Mouse (Mus musculus) heart, embryonic 14.5 days (tissue): Measurements from ENCODE around the gene Zfp821. TPM values are rescaled to one million over a fixed set of nuclear protein-coding genes. Genes with fewer than 3 reads are reported as not detected.

Experiments
- ATAC-seq: fragments of 200-750 bp; cut with Nextera tagmentation; 2 replicates; pipeline ENCODE4 v1.8.0; 2017; ENCODE audit warnings: low read depth, moderate TSS enrichment; ENCODE audit not compliant: insufficient number of reproducible peaks, insufficient read depth, low FRiP score
- H3K27ac ChIP-seq, 2 experiments: fragments of 200-500 bp in 1 of 2; fragments of 300-500 bp in 1 of 2; sonication (generic) in 1 of 2; replicated peaks in 1 of 2; 2 replicates each; pipeline ENCODE4 v1.5.1; 2012 to 2014; ENCODE audit warnings: low read depth in 2 of 2, low read length in 2 of 2, control low read depth in 1 of 2, mild to moderate bottlenecking in 1 of 2, mixed read lengths in 1 of 2; ENCODE audit not compliant: control insufficient read depth in 1 of 2, insufficient read depth in 1 of 2
- H3K27me3 ChIP-seq: fragments of 300-500 bp; sonication (generic); 2 replicates; pipeline ENCODE4 v1.6.1; 2014; ENCODE audit warnings: mild to moderate bottlenecking, low read length, control low read depth; ENCODE audit not compliant: control insufficient read depth, insufficient read depth
- H3K36me3 ChIP-seq: fragments of 300-500 bp; sonication (generic); 2 replicates; pipeline ENCODE4 v1.6.1; 2014; ENCODE audit warnings: mild to moderate bottlenecking, control low read depth, low read length, mixed read lengths; ENCODE audit not compliant: control insufficient read depth, insufficient read depth
- H3K4me1 ChIP-seq, 2 experiments: fragments of 200-500 bp in 1 of 2; fragments of 300-500 bp in 1 of 2; sonication (generic) in 1 of 2; 2 replicates each; pipeline ENCODE4 v1.6.1; 2012 to 2014; ENCODE audit warnings: low read length in 2 of 2, control low read depth in 1 of 2, mixed read lengths in 1 of 2; ENCODE audit not compliant: control insufficient read depth in 2 of 2, insufficient read depth in 2 of 2
- H3K4me2 ChIP-seq: fragments of 300-500 bp; sonication (generic); 2 replicates; pipeline ENCODE4 v1.6.1; 2014; ENCODE audit warnings: mild to moderate bottlenecking, low read length
- H3K4me3 ChIP-seq, 2 experiments: fragments of 200-500 bp in 1 of 2; fragments of 300-500 bp in 1 of 2; sonication (generic) in 1 of 2; 2 replicates each; pipeline ENCODE4 v1.5.1; 2012 to 2014; ENCODE audit warnings: low read length in 2 of 2, mild to moderate bottlenecking in 2 of 2, control low read depth in 1 of 2, low read depth in 1 of 2, moderate library complexity in 1 of 2; ENCODE audit not compliant: control insufficient read depth in 1 of 2, insufficient read depth in 1 of 2
- H3K9ac ChIP-seq: fragments of 300-500 bp; sonication (generic); 2 replicates; pipeline ENCODE4 v1.6.1; 2014; ENCODE audit warnings: mild to moderate bottlenecking, low read length
- H3K9me3 ChIP-seq: fragments of 300-500 bp; sonication (generic); 2 replicates; pipeline ENCODE4 v1.6.1; 2016; ENCODE audit warnings: low read length, control low read depth; ENCODE audit not compliant: control insufficient read depth
- WGBS: fragments of 180-500 bp; shearing (Covaris S2); extraction: QIAGEN DNeasy Blood & Tissue Kit; methylation state at CpG from one replicate; pipeline ENCODE4 v1.1.7; 2014; 5-methylcytosine and 5-hydroxymethylcytosine counted together
- polyA plus RNA-seq: library from polyadenylated mRNA; unstranded; fragments of >200 nt; fragmentation: Nextera tagmentation; extraction: Ambion mirVana; gene quantifications from 2 replicates; pipeline ENCODE4 v1.2.1, GENCODE M21; 2014

Zfp821 gene
- polyA plus RNA-seq, 1 experiment from 2014 or later: 23.1 TPM

DNA sequence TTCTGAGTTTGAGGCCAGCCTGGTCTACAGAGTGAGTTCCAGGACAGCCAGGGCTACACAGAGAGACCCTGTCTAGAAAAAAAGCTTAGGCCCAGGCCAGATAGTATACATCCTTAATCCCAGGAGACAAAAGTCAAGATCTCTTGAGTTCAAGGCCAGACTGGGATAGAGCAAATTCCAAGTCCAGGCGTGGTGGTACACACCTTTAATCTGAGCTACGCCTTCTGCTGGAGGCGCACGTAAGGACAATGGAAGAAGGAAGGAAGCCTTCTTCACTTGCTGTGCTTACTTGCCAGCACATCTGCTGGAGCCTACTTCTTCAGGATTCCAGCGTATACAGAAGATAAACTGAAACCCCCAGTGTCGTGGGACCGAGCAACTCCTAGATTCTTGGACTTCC lies 54.1 kb downstream of the Zfp821 start:
- H3K4me1 ChIP-seq: no peaks in the 10 kb centered on the region
- no peak overlapping the region for H3K27ac ChIP-seq
- no peak for ATAC-seq
- H3K36me3 ChIP-seq: no peaks in the 10 kb centered on the region
- H3K4me2 ChIP-seq: no peak overlapping the region
- 0 out of 2 replicates have a peak, but pooled peaks cover 5% of the 10 kb centered on the region for H3K9me3 ChIP-seq
- H3K4me3 ChIP-seq: no peak overlapping the region
- no peak overlapping the region for H3K9ac ChIP-seq
- no peaks in the 10 kb centered on the region for H3K27me3 ChIP-seq
- 89% methylated on average over 7 of the region's 7 CpGs for WGBS

DNA sequence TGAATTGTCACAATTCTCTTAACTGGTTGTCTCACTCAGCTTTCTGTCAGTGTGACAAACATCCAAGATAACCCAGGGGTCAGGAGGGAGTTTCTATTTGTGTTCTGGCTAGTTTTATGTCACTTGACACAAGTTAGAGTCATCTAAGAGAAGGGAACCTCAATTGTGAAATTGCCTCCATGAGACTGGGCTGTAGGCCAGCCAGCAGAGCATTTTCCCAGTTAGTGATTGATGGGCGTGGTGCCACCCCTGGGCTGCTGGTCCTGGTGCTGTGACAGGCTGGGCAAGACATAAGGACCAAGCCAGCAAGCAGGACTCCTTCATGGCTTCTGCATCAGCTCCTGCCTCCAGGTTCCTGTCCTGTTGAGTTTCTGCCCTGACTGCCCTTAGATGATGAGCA lies 54.9 kb downstream of the Zfp821 start:
- H3K27ac ChIP-seq: no peak overlapping the region
- no peak overlapping the region for H3K4me3 ChIP-seq
- 45% methylated on average over 1 of the region's 1 CpGs for WGBS
- H3K36me3 ChIP-seq: no peaks in the 10 kb centered on the region
- H3K4me1 ChIP-seq: no peaks in the 10 kb centered on the region
- ATAC-seq: no peak
- H3K27me3 ChIP-seq: no peaks in the 10 kb centered on the region
- 0 out of 2 replicates have a peak, but pooled peaks cover 5% of the 10 kb centered on the region for H3K9me3 ChIP-seq
- H3K9ac ChIP-seq: no peak overlapping the region
- no peak overlapping the region for H3K4me2 ChIP-seq

DNA sequence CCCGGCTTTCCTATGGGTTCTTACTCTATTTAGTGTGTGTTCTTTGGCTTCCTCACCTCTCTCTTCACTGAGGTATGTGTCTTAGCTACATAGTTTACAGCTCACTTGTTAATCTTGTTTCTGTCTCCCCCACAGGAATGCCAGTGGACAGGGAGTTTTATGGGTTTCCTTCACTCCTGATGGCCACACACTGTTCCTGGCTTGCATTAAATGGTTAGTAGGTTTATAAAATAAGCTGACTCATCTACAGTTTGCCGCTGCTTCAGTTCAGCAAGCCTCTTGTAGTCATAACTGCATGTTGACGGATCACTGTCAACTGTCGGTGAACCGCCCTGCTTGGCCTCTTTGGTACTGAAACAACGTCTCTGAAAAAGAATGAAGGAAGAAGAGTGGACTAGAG lies 58.7 kb downstream of the Zfp821 start:
- no peak for ATAC-seq
- 0 out of 2 replicates have a peak, but pooled peaks cover 5% of the 10 kb centered on the region for H3K9me3 ChIP-seq
- WGBS: 83% methylated on average over 6 of the region's 6 CpGs
- H3K4me2 ChIP-seq: no peak overlapping the region
- no peaks in the 10 kb centered on the region for H3K4me1 ChIP-seq
- H3K4me3 ChIP-seq: no peak overlapping the region
- H3K27ac ChIP-seq: no peak overlapping the region
- no peaks in the 10 kb centered on the region for H3K27me3 ChIP-seq
- no peak overlapping the region for H3K9ac ChIP-seq
- H3K36me3 ChIP-seq: no peaks in the 10 kb centered on the region

DNA sequence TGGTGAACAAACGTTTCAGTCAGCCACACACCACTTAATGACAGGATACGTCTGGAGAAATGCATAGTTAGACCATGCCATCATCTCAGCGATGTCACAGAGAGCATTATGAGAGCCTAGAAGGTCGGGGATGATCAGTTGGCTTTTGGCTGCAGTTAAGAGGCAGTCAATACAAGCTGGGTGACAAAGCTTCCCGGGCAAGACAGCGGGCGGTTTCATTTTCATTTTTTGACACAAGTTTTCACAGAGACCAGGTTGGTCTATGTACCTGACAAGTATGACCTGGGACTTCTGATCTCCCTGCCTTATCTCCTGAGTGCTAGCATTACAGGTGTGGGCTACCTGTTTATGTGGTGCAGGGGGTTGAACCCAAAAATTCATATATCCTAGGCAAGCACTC lies 60.7 kb downstream of the Zfp821 start:
- WGBS: 60% methylated on average over 7 of the region's 7 CpGs
- H3K4me3 ChIP-seq: no peak overlapping the region
- no peak overlapping the region for H3K9ac ChIP-seq
- 0 out of 2 replicates have a peak, but pooled peaks cover 5% of the 10 kb centered on the region for H3K9me3 ChIP-seq
- no peak for ATAC-seq
- no peaks in the 10 kb centered on the region for H3K4me1 ChIP-seq
- no peaks in the 10 kb centered on the region for H3K27me3 ChIP-seq
- H3K36me3 ChIP-seq: no peaks in the 10 kb centered on the region
- no peak overlapping the region for H3K27ac ChIP-seq
- no peak overlapping the region for H3K4me2 ChIP-seq

DNA sequence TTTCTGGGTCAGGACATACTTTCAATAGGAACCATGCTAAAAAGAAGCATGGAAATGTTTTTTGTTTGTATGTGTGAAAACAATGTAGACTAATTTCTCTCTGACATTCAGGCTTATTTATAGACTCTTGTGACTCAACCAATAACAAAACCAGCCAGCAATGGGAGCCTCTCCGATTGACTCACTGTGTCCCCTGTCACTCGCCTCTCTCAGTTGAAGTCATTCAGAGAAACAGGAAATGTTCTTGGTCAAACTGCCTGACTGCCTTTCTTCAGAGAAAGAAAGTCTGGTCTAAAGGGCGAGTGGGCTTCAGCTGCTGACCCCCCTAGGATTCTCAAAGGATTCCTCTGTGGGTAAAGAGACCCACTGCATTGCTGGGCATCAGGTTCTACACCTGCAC lies 67.8 kb downstream of the Zfp821 start:
- 30% methylated on average over 3 of the region's 3 CpGs for WGBS
- Histone ChIP-seq H3K9me3 (no peaks in the 10 kb centered on the region), H3K36me3 (no peaks in the 10 kb centered on the region), H3K27ac (no peak overlapping the region), H3K4me3 (no peak overlapping the region), H3K9ac (no peak overlapping the region), H3K4me2 (no peak overlapping the region), H3K4me1 (no peaks in the 10 kb centered on the region), H3K27me3 (no peaks in the 10 kb centered on the region; the same call in 1 of the 2 replicates)
- no peak for ATAC-seq

Other genes with a start within 250 kb of the Zfp821 start
- 0.09 and 0.15 TPM in 2 replicates for gene Pmfbp1, start 211.5 kb upstream of the Zfp821 start, polyA plus RNA-seq
- gene Dhx38, start 139.7 kb upstream of the Zfp821 start, polyA plus RNA-seq: 9.5 and 10.9 TPM in 2 replicates
- 18.4 and 18.7 TPM in 2 replicates for gene Txnl4b, start 139.7 kb upstream of the Zfp821 start, polyA plus RNA-seq
- gene Hp, start 126.4 kb upstream of the Zfp821 start, polyA plus RNA-seq: 0.59 and 0.77 TPM in 2 replicates
- gene Dhodh, start 96.9 kb upstream of the Zfp821 start, polyA plus RNA-seq: 31.5 and 38.7 TPM in 2 replicates
- gene Pkd1l3, start 91.0 kb upstream of the Zfp821 start, polyA plus RNA-seq: 0.15 TPM in 1 of 2 replicates, not detected in the other
- 91.3 and 95.8 TPM in 2 replicates for gene Ist1, start 12.3 kb upstream of the Zfp821 start, polyA plus RNA-seq
- 4.7 and 4.8 TPM in 2 replicates for gene Atxn1l, start 32.2 kb downstream of the Zfp821 start, polyA plus RNA-seq
- gene Ap1g1, start 73.0 kb downstream of the Zfp821 start, polyA plus RNA-seq: 23.8 and 25.2 TPM in 2 replicates
- 1.9 and 2.0 TPM in 2 replicates for gene Phlpp2, start 163.0 kb downstream of the Zfp821 start, polyA plus RNA-seq